Mouse (Mus musculus) myocyte (in vitro differentiated cells): ENCODE results near the gene Kcnq1. TPM values are rescaled to one million over a fixed set of nuclear protein-coding genes. Genes with fewer than 3 reads are reported as not detected.
A peak's percentile ranks its signal among the peaks of the same experiment; 100 is the strongest.

ENCODE experiments used
- H3K27me3 ChIP-seq: one replicate; pipeline ENCODE4 v1.6.1; 2011; ENCODE audit not compliant: control insufficient read depth, insufficient read depth, insufficient read length
- H3K36me3 ChIP-seq: one replicate; pipeline ENCODE4 v1.6.1; 2011; ENCODE audit not compliant: control insufficient read depth, insufficient read depth
- H3K4me2 ChIP-seq: one replicate; pipeline ENCODE4 v1.6.1; 2011; ENCODE audit warnings: low read depth, control low read depth
- H3K4me3 ChIP-seq: one replicate; pipeline ENCODE4 v1.5.1; 2011; ENCODE audit warnings: mild to moderate bottlenecking, control low read depth, moderate library complexity
- H3K79me2 ChIP-seq: one replicate; pipeline ENCODE4 v1.6.1; 2011; ENCODE audit not compliant: control insufficient read depth, insufficient read depth
- H3ac ChIP-seq: one replicate; pipeline ENCODE4 v1.6.1; 2011; ENCODE audit not compliant: control insufficient read depth, insufficient read length
- CEBPB ChIP-seq: IDR thresholded peaks from 2 replicates; pipeline ENCODE4 v1.6.1; 2011; ENCODE audit warnings: mild to moderate bottlenecking, moderate library complexity; ENCODE audit not compliant: poor library complexity, insufficient read depth, severe bottlenecking
- E2F4 ChIP-seq: IDR thresholded peaks from one replicate; pipeline ENCODE4 v1.6.1; 2011; ENCODE audit warnings: mild to moderate bottlenecking, control low read depth, moderate library complexity; ENCODE audit not compliant: insufficient read depth
- MAX ChIP-seq: IDR thresholded peaks from one replicate; pipeline ENCODE4 v1.6.1; 2011; ENCODE audit warnings: low read depth, mild to moderate bottlenecking, control low read depth
- MYOD1 ChIP-seq, 3 experiments: IDR thresholded peaks; one replicate each; pipeline ENCODE4 v1.6.1; 2011; ENCODE audit warnings: control low read depth in 2 of 3, low read depth in 2 of 3, mild to moderate bottlenecking in 2 of 3, moderate library complexity in 1 of 3; ENCODE audit not compliant: insufficient read length in 2 of 3, control insufficient read depth in 1 of 3
- MYOG ChIP-seq, 3 experiments: IDR thresholded peaks; one replicate each; pipeline ENCODE4 v1.6.1; 2011; ENCODE audit warnings: control low read depth in 2 of 3, low read depth in 2 of 3, mild to moderate bottlenecking in 2 of 3; ENCODE audit not compliant: insufficient read length in 2 of 3, control insufficient read depth in 1 of 3, insufficient read depth in 1 of 3
- POLR2A ChIP-seq: IDR thresholded peaks from one replicate; pipeline ENCODE4 v1.6.1; 2011; ENCODE audit warnings: low read depth, mild to moderate bottlenecking, control low read depth, moderate library complexity; ENCODE audit not compliant: insufficient read length
- POLR2AphosphoS2 ChIP-seq: IDR thresholded peaks from one replicate; pipeline ENCODE4 v1.6.1; 2011; ENCODE audit warnings: low read depth, control low read depth; ENCODE audit not compliant: insufficient read length
- REST ChIP-seq: IDR thresholded peaks from one replicate; pipeline ENCODE4 v1.6.1; 2011; ENCODE audit warnings: mild to moderate bottlenecking, control low read depth, moderate library complexity; ENCODE audit not compliant: insufficient read depth, insufficient read length
- SRF ChIP-seq: IDR thresholded peaks from one replicate; pipeline ENCODE4 v1.6.1; 2011; ENCODE audit warnings: low read depth; ENCODE audit not compliant: control insufficient read depth, insufficient read length
- TCF12 ChIP-seq: IDR thresholded peaks from one replicate; pipeline ENCODE4 v1.6.1; 2011; ENCODE audit warnings: mild to moderate bottlenecking, control low read depth; ENCODE audit not compliant: poor library complexity, insufficient read depth, severe bottlenecking
- TCF3 ChIP-seq: IDR thresholded peaks from one replicate; pipeline ENCODE4 v1.6.1; 2011; ENCODE audit warnings: low read depth, control low read depth; ENCODE audit not compliant: insufficient read length
- USF1 ChIP-seq: IDR thresholded peaks from one replicate; pipeline ENCODE4 v1.6.1; 2011; ENCODE audit warnings: low read depth, mild to moderate bottlenecking, control low read depth, moderate library complexity
- polyA plus RNA-seq: library from polyadenylated mRNA; unstranded; fragments of >200 nt; fragmentation: generic; extraction: Trizol; gene quantifications from one replicate; pipeline ENCODE4 v1.2.1, GENCODE M21; 2012; ENCODE audit warnings: missing spikeins

Gene Kcnq1
- polyA plus RNA-seq, 1 experiment, result 0.12 TPM

DNA sequence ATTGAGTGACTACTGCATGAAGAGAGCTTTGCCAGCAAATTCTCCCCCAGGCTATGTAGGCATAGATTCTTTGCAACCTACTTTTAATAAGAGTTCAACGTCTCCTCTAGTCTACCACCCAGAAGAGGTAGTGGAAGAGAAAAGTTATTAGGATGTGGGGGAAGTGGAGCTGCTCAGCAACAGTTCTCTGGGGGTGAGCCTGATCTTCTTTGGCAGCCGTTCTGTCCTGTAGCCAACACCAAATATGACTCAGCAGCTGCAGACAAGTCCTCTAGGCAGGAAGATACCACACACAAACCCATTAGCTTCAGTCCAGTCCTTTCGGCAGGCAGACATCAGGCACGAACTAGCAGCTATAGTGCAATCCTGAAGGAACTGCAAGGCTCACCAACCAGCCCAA is 5.4 kb upstream of the Kcnq1 start:
- peaks cover 18% of the 10 kb centered on the region for H3K27me3 ChIP-seq
- no peak overlapping the region for H3K4me3 ChIP-seq
- no peaks in the 10 kb centered on the region for H3K79me2 ChIP-seq
- TF ChIP-seq MYOD1 (IDR thresholded peaks at IDR 0.05; ENCODE audit: control insufficient read depth in 1 of 3, insufficient read length in 2 of 3, low read depth in 2 of 3) (no peak), MAX (no peak), E2F4 (no peak), SRF (no peak), POLR2A (no peak), CEBPB (no peak), REST (no peak), MYOG (IDR thresholded peaks at IDR 0.05; ENCODE audit: control insufficient read depth in 1 of 3, insufficient read depth in 1 of 3, insufficient read length in 2 of 3, low read depth in 2 of 3) (no peak), USF1 (no peak), TCF12 (no peak), TCF3 (no peak), POLR2AphosphoS2 (no peak)
- H3K4me2 ChIP-seq, result peak overlapping the region; percentile 0
- no peaks in the 10 kb centered on the region for H3K36me3 ChIP-seq
- H3ac ChIP-seq, result no peak overlapping the region

DNA sequence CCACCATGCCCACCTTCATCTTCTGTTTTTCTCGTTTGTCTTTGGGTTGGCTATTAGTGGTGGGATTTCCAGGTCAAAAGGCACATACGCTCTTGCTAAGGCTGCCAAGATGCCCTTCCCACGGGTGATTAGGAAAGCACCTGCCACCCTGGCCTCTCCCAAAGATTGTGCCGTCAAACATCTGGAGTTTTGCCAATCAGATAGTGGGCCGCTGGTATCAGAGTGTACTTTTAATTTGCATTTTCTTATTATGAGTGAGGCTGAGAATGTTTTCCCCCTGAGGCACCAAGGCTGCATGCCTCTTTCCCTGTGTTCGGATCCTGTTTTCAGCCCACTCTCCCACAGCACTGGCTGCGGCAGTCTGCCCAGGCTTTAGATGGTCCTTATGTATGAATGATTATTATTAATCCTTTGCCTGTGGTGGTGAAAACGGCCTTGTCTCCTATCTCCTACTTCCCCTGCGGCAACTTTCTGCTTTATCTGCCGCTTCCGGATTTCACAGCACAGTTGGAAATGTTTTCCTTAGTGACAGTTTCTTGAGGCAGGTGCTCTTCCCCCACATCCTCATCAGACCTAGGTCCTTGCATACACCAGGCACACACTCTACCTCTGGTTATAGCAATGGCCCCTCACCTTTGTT is 784 bp upstream of the Kcnq1 start:
- TF ChIP-seq SRF, result no peak
- no peak for TF ChIP-seq USF1
- no peak for TF ChIP-seq MYOG (IDR thresholded peaks at IDR 0.05; ENCODE audit: control insufficient read depth in 1 of 3, insufficient read depth in 1 of 3, insufficient read length in 2 of 3, low read depth in 2 of 3)
- no peak for TF ChIP-seq E2F4
- no peak for TF ChIP-seq MAX
- no peak for TF ChIP-seq CEBPB
- TF ChIP-seq POLR2AphosphoS2, result no peak
- no peak for TF ChIP-seq TCF12
- no peak for TF ChIP-seq POLR2A
- Histone ChIP-seq H3K27me3 (peaks cover 61% of the 10 kb centered on the region), H3K79me2 (no peaks in the 10 kb centered on the region), H3K4me2 (no peak overlapping the region), H3K36me3 (no peaks in the 10 kb centered on the region), H3ac (no peak overlapping the region), H3K4me3 (no peak overlapping the region)

DNA sequence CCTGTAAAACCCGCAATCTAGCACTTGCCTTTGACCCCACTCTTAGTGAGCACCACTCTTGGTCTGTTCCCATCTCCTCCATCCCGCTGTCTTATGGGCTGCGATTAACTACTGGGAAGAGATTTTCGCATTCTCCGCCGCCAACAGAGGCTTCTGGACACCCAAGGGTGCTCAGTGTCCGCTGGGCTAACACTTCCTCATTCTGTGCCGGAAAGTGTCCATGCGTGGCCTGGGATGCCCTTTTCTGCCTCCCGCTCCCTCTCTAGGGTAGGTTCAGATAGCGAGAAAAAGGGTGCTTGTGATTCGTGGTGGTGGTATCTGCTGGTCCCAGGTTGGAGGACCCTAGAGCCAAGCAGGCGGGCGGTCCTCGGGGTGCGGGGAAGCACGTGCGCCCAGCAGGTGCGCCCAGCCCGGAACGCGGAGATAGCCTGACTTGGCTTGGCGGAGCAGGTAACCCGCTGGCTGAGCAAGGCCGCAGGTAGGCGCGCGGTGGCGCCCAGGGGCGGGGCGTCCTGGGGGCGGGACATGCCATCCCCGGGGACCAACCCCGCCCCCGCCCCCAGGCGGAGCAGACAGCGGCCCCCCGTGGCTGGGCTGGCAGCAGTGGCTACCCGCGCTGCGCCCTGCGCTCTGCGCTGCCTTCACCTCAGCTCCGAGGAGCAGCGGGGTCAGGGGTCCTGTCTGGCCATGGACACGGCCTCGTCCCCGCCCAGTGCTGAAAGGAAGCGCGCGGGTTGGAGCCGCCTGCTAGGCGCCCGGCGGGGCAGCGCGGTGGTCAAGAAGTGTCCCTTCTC is 707 bp downstream of the Kcnq1 start:
- H3ac ChIP-seq, result no peak overlapping the region
- TF ChIP-seq E2F4 (no peak), TCF12 (no peak), SRF (no peak), CEBPB (no peak), MYOD1 (IDR thresholded peaks at IDR 0.05; ENCODE audit: control insufficient read depth in 1 of 3, insufficient read length in 2 of 3, low read depth in 2 of 3) (no peak), REST (no peak), POLR2AphosphoS2 (no peak), MYOG (IDR thresholded peaks at IDR 0.05; ENCODE audit: control insufficient read depth in 1 of 3, insufficient read depth in 1 of 3, insufficient read length in 2 of 3, low read depth in 2 of 3) (no peak), MAX (no peak), POLR2A (no peak), USF1 (no peak), TCF3 (no peak)
- no peak overlapping the region for H3K4me2 ChIP-seq
- peaks cover 61% of the 10 kb centered on the region for H3K27me3 ChIP-seq
- no peaks in the 10 kb centered on the region for H3K79me2 ChIP-seq
- no peak overlapping the region for H3K4me3 ChIP-seq
- H3K36me3 ChIP-seq, result no peaks in the 10 kb centered on the region

DNA sequence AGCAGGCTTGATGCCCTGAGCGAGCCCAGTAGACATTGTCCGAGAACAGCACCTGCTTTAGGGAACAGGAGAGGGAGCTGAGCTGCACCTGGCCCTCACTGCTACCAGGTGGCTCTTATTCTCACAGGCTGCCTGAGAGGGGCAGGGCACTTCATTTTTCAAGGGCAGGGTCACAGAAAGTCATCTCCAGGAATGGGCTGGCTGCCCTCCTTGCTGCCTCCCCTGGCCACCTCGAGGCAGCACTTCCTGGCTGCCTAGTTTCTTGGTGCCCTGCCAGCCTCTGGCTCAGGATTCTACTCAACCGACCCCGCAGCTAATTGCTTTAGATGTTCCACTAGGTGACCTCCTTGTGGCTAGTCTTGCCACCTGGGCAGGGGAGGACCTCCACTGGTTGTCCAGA is 2.0 kb downstream of the Kcnq1 start:
- no peak overlapping the region for H3K4me2 ChIP-seq
- no peak overlapping the region for H3K4me3 ChIP-seq
- H3K79me2 ChIP-seq, result no peaks in the 10 kb centered on the region
- TF ChIP-seq TCF3 (no peak), TCF12 (no peak), MYOG (IDR thresholded peaks at IDR 0.05; ENCODE audit: control insufficient read depth in 1 of 3, insufficient read depth in 1 of 3, insufficient read length in 2 of 3, low read depth in 2 of 3) (no peak), USF1 (no peak), SRF (no peak), MAX (no peak), MYOD1 (IDR thresholded peaks at IDR 0.05; ENCODE audit: control insufficient read depth in 1 of 3, insufficient read length in 2 of 3, low read depth in 2 of 3) (no peak), POLR2A (no peak), REST (no peak), POLR2AphosphoS2 (no peak), E2F4 (no peak), CEBPB (no peak)
- H3K36me3 ChIP-seq, result no peaks in the 10 kb centered on the region
- no peak overlapping the region for H3ac ChIP-seq
- H3K27me3 ChIP-seq, result peaks cover 56% of the 10 kb centered on the region
